Mouse (Mus musculus) mesoderm, embryonic 11.5 days (tissue): Measurements from ENCODE around the gene H2afy2.

Source experiments
- DNase-seq: peaks from one replicate; pipeline ENCODE4 v3.0.0-alpha.2; 2012; ENCODE audit warnings: low read depth, low spot score

H2afy2 gene

DNA sequence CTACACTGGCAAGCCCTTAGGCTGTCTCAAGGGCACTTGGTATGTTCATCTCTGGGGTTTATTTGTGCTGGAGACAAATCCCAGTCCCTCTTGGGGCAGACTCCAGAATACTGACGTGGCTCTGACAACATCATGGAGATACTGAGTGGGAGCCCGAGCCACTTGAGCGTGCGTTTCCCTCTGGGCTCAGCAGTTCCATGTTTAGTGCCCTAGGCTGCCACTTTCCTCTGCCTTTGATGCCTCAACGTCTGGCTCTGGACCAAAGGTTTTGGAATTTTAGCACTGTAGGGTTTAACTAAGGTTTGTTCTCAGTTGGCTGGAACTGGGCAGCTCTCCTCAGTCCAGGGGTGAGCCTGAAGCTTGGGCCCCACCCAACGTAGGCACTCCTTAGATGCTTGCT is 60.7 kb downstream of the H2afy2 start:
- no peak for DNase-seq

DNA sequence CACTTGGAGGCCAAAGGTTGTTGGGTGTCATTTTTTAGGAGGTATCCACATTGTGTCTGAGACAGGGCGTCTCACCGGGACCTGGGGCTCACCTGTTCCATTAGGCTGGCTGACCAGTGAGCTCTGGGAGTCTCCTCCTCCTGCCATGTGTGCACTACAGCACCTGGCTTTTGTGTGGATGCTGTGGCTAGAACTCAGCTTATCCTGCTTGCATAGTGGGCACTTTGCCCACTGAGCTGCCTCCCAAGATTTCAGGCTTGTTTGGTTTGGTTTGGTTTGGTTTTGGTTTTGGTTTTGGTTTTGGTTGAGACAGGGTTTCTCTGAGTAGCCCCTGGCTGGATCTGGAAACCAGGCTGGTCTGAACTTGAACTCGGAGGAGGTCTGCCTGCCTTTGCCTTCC is 61.7 kb downstream of the H2afy2 start:
- no peak for DNase-seq

DNA sequence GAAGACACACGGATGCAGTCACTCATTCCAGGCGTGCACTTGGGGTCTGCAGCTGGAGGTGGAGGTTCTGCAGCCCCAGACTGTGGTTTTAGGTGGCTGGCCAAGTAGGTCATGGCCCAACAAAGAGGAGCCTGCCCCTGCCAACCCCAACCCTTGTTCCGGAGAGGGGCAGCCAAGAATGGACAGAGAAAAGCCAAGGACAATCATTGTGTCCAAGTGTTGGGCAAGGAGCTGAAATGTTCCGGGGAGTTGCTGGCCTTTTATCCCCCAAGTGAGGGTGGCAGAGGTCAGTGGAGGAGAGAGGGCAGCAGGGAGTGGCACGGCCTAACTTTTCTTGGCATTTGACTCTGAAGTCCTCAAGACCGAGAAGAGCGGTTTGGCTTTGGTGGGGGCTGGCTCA is 63.6 kb downstream of the H2afy2 start:
- DNase-seq: no peak

DNA sequence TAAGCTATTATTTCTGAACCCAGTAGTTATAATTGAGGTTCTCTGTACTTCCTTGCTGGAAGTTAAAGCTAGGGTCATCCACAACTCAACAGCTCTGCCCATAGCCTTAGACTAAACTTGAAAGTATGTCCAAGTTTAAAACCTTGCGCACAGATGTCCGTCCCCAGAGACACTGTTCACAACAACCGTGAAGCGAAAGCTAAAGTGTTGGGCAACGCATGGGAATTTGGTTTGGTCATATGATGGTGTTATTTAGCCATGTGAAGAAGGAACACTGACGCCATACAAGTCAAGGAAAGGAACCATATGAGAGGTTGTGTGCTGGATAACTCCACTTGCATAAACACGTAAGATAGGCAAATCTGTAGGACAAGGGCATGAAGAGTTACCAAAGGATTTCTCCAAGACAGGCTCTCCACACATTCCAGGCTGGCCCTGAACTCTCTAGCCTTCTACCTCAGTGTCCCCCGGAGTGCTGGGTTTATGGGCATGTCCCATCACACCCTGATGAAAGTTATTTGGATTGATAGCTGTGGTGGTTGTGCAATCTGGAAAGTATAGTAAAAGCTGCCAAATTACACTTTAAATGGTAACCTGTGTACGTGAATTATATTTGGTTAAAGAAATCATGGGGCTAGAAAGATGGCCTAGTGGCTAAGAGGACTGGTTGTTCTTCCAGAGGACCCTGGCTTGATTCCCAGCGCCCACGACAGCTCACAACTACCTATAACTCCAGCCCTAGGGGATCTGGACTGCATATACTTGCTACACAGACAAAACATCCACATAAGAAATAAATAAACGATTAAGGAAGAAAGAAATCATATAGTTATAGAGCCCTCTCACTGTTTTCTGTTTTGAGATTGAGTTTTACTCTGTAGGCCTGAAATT is 66.3 kb downstream of the H2afy2 start:
- no peak for DNase-seq

DNA sequence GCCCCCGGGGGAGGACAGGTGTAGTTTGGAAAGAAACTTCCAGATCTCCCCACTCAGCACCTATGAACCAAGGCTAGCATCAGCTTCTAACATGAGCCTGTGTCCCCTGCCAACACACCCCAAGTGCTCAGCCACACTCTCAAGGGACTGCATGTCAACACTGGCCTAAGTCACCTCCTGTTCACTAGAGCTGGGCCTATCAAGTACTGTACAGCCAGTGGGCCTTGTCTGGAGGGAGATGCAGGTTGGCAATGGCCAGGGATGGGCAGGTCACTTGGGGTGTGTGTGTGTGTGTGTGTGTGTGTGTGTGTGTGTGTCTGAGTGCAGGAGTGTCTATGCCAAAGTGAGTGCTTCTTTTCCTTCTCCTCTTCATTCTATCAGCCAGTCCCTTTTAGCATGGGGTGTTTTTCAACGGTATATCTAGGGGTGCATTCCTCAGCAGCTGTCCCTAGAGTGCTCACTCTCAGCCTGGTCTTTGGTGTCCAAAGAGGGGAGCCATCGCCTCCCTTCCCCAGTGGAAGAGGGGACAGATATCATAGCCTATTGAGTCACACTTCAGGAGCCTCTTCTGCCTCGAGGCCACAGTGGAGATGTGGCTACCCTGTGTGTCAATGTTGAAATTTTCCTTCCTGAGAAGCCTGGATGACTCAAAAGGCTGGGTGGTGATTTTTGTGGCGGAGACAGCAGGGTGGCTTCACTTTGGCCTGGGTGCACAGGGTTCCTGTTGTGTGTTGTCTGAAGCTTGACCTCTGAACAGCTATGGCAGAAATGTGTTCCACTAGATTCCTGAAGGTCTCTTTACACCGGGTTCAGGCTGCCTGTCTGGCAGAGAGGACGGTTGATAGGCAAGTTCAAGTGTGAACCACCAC is 67.7 kb downstream of the H2afy2 start:
- no peak for DNase-seq

DNA sequence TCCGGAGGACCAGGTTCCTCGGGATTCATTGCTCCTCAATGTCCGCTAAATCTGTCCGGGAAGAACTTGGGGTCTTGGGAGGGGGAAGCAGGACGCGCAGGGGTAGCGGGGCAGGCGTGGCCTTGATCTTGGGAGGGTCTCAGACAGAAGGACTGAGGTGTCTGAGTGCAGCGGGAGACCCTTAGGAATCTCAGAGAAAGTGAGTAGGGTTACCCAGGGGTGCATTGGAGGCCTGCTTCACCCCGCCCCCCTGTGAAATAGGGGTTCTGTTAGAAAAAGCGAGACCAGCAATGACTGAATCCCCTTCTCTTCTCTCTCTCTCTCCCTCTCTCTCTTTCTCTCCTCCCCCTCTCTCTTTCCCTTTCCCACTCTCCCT is 68.5 kb downstream of the H2afy2 start:
- no peak for DNase-seq

DNA sequence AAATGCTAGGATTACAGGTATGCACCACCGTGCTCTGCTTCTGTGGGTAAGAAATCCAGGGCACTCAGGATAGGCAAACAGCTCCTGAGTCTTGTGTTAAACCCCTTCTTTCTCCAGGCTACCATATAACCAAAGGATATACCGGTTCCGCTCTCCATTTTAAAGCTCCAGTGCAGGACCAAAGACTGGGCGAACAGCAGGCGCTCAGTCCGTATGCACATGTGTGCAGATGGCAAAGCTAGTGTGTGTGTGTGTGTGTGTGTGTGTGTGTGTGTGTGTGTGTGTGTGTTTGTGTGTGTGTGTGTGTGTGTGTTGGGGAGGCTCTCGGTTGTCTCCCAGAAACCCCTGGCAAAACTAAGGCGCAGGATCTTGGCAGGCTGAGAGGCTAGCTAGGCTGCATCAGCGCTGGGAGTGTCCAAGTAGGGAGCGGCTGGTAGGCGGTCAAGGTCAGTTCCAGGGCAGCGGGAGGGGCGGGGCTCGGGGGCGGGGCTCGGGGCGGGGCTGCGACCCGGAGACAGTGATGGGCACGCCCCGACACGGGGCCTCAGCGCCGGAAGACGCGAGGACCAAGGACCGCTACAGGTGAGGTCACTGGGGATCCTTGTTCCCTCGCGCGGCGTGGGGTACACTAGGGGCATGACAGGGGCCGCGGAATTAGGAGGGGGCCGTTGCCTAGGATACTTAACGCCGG is 69.0 kb downstream of the H2afy2 start, which contains the start of gene Aifm2:
TSS of gene Aifm2 (plus strand) at position 493 of the 691 bp plus-strand sequence.
- DNase-seq: peak; percentile 61

DNA sequence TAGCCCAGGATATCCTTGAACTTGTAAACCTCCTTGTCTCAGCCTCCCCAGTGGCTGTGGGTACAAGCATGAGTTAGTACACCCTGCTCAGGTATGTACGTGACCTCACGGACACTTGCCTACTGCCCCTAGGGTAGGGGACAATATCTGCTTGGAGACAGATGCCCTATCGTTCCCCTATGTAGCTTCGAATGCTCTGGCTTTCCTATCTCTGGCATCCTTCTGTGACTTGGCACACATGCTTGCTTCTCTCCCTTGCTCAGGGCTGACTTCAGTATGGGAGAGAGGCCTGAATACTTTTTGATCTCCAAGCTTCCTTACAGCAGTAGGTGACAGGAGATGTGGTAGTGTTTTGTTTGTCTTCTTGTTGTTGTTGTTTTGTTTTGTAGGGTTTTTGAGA is 69.8 kb downstream of the H2afy2 start:
- no peak for DNase-seq

DNA sequence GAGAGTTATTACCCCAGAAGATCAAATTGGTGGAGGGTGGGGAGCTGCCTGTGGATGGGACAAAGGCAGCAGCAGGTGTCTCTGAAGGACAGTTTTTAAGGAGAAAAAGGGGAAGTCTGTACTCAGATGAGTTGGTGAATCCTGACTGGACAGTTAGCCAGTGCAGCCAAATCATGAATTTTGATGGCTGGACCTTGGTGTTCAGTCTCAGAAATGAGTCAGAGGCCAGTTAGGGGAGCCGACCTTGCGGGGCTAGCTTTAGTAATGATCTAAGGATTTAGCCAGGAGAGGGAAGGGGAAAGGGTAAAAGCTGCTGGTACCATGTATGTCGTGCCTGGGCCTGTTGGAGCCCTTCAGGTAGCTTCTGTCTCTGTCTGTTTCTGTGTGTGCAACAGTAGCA is 70.3 kb downstream of the H2afy2 start:
- no peak for DNase-seq

DNA sequence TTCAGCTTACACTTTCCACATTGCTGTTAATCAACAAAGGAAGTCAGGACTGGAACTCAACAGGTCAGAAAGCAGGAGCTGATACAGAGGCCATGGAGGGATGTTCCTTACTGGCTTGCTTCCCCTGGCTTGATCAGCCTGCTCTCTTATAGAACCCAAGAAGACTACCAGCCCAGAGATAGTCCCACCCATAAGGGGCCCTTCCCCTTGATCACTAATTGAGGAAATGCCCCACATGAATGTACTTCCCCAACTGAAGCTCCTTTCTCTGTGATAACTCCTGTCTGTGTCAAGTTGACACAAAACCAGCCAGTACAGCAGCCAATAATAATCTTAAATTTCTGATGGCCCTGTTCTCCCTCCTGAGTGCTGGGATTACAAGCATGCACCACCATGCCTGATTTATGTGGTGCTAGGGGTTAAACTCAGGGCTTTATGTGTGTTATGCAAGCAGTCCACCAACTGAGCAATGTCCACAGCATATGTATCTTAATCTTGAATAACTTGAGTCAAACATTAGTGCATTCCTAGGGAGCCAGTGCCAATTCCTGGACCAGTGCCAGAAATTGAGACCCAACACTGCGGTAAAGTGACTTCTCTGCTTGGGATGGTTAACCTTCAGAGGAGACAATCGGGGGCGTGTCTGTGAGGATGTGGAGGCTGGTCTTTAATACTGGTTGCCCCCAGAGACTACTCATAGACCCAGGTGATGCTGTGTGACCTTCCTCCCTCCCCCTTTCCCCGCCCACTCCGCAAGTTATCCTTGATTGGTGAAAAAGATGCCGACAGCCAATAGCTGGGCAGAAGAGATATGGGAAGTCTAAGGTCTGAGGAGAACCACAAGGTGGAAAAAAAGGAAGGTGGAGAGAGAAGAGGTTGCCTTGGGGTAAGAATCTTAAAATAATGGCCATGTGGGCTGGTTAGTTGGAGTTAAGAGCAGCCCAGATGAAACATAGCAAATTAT is 77.3 kb downstream of the H2afy2 start:
- DNase-seq: no peak

DNA sequence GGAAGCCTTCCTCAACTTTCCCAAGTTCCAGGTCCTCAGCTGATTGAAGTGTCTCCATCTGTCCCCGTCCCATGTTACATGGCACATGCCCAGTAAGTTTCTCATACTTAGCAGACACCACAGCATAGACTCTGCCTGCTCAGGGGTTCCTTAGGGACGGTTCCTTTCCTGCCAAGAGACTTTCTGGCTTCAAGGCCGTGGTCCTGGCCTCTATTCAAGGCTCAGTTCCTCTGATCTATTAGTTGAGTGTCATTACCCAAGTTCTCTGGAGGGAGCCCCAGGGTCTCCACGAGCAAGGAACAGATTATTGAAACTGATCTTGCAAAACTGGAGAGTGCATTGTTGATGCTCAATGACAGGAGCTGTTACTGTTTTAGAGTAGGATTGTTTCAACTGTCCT is 79.3 kb downstream of the H2afy2 start:
- no peak for DNase-seq

DNA sequence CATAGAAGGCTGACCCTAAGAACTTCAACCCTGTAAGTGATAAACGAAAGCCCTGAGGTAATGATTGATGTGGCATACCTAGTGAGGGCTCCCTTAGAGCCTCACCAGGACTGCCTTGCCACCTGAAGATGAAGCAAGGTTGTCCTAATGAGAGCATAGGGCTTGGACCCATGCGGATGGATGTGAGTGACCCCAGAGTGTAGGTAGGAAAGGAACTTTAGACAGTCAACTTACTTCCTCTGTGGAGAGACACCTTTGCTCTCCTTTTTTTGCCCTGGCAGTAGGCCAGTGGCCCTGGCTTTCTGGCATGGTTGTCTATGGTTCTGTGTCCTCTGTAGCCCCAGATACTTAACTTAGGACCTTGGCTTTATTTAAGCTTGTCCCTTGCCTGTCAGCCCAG is 86.9 kb downstream of the H2afy2 start:
- no peak for DNase-seq

DNA sequence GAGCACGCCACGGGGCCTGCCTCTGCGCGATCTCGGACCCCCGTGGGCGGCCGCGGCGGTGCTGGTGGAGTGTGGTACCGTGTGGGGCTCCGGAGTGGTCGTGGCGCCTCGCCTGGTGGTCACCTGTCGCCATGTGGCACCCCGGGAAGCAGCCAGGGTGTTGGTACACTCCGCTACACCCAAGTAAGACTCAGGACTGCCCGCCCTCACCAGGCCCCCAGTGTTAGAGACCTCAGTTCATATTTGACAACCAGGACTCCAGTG is 87.5 kb downstream of the H2afy2 start:
- no peak for DNase-seq

DNA sequence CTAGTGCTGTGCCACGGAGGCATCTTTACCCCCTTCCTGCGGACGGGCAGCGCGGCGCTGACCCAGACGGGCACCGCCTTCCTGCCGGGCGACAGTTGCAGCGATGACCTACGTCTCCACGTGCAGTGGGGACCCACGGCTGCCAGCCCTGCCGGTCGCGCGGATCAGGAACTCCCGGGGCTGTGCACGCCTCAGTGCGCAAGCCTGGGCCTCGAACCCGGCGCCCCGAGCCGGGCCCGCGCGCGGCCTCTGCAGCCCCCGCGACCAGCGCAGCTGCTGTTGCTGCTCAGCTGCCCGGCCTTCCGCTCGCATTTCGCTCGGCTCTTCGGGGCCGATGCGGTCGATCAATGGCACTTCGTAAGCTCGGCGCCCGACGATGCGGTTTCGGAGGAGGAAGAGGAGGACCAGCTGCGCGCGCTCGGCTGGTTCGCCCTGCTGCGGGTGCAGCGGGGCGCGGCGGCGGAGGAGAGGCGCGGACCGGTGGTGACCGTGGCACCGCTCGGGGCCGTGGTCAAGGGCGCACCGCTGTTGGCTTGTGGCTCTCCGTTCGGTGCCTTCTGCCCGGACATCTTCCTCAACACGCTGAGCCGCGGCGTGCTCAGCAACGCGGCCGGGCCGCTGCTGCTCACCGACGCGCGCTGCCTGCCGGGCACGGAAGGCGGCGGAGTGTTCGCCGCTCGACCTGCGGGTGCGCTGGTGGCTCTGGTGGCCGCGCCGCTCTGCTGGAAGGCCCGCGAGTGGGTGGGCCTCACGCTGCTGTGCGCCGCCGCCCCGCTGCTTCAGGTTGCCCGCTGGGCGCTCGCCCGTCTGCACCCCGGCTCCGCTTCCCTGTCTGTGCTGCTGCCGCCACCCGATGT is 88.0 kb downstream of the H2afy2 start:
- peak; percentile 29 for DNase-seq

DNA sequence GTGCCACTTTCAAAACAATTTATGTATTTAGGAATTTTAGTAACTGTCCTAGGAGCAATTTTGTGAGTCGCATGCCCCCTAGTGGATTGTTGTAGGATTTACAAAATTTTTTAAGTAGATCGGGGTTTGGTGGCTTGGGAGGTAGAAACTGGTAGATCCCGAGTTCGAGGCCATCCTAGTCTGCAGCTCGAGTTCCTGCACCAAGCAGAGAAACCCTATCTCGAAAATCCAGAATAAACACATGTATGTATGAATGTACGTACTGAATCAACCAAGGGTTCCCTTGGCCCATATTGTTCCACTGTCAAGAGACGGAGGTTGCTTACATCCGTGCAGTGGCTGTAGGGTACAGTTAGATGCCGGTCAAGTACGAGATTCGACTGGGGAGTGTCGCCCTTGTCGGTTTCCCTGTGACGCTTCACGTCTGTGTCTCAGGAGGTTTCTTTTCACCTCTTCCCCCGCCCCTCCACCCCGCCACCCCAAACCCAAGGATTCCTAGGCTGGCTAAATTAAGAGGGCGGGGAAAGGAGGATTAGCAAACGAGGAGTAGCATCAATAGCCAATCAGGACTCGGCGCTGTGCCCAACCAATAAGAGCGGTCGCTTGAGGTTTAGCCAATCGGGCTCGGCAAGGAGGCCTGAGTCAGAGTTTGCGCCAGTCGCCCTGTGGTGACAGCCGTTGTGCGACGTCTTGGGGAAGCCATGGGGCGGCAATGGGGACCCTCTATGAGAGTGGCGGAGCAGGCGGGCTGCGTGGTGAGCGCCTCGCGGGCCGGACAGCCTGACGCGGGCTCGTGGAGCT is 88.9 kb downstream of the H2afy2 start, which contains the start of gene Tysnd1:
TSS of gene Tysnd1 (plus strand) at position 645 of the 801 bp plus-strand sequence.
- peak; percentile 97 for DNase-seq

DNA sequence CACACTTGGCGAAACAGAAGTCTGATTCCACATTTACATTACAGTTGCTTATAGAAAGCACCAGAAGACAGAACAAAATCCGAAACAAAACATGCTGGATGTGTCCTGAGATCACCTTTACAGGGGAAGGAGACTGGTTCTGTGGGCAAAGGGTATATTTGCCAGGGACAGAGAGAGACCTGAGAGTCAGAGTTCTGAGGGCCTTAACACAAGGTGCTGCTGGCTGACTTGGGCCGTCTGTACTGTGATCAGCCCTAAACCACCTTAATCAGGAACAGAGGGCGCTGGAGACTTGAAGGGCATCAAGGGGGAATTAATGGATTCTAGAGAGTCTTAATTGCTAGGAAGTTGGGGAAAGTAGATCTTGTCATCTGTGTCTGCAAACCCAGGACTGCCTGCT is 90.4 kb downstream of the H2afy2 start:
- no peak for DNase-seq

DNA sequence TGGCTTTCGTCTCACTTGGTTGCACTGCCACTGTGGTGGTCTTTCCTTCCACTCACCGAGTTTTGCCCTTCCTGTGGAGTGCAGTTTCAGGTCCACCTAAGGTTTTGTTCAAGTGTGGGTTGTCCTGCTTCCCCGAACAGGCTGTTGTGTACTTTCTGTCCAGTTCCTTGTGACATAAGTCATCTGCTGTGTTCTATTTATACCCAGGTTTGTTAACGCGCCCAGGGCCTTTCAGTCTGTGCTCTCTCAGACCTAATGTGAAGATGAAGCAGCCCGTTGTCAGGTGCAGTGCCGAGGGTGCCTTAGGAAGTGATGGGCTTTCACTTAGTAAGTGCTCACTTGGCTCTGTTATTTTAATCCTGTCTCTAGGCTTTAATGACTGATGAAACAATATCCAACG is 94.5 kb downstream of the H2afy2 start:
- no peak for DNase-seq
